Mouse (Mus musculus) heart, adult 2 months (tissue): Measurements from ENCODE around the gene Lmtk2.

Source experiments
- CTCF ChIP-seq: fragments of 200-600 bp; IDR thresholded peaks from 2 replicates; pipeline ENCODE4 v1.8.1; 2022; ENCODE audit warnings: antibody characterized with exemption, mild to moderate bottlenecking, moderate library complexity
- EP300 ChIP-seq: fragments of 200-500 bp; IDR thresholded peaks from 2 replicates; pipeline ENCODE4 v1.6.1; 2011; ENCODE audit warnings: low read depth, low read length, control low read depth; ENCODE audit not compliant: insufficient read depth
- POLR2A ChIP-seq: fragments of 200-500 bp; IDR thresholded peaks from 2 replicates; pipeline ENCODE4 v1.6.1; 2011; ENCODE audit warnings: mild to moderate bottlenecking, low read depth, low read length, control low read depth; ENCODE audit not compliant: insufficient read depth

DNA sequence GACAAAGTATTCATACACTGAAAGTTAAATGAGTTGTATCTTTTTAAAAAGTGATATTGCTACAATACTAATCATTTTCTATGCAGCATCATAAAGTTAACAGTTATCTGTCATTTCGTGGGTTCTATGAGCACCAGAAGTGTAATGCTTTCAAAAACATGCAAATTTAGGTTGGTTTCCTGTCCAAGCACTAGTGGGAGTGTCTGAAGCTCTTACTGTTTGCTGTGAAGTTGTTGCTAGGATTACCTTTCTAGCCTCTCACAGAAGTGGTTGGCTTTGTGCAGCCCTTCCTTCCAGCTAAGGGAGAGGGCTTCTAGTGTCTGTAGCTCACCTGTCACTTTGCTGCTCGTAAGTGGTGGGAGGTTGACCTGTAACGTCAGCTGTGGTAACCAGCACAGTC is 65.5 kb downstream of the Lmtk2 start:
- TF ChIP-seq CTCF (no peak), POLR2A (no peak), EP300 (no peak)
